Mouse (Mus musculus): ENCODE data around the gene Fam76a. TPM values are rescaled to one million over a fixed set of nuclear protein-coding genes. Genes with fewer than 3 reads are reported as not detected.

The Fam76a gene
- polyA plus RNA-seq, 1 experiment from 2014 or later: 21.7 TPM

DNA sequence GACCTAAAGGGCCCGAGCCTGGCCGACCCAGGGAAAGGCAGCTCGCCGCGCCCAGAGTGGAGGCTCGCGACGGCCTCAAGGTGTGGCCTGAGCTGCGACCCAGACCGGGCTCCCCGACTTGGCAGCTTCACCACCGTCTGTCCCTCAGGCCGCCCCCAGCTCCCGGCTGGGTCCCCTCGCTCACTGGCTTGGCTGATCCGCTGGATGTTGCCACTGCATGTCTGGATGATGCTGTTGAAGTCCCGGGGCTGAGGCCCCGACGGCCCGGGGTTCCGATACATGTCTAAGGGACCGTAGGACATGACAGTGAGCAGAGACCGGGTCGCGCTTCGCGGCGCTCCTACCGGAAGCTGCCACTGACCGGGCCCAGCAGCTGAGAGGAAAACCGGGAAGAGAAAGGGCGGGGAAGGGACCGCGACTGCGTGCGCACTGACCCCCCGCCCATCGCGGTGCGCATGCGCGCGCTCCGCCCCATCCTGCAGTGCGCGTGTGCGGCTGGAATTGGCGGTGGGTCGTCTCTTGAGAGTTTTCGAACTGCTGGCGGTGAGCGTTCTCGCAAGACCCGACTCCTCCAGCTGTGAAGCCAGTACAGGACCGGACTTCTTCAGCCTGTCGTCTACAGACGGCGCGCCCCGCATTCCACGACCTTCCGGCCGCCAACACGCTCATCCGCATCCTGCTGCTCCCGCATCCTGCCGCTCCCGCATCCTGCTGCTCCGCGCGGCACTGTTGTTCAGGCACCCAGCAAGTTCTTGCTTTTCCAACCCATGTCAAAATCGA lies 38.1 kb downstream of the Fam76a start, which contains the start of gene Stx12:
Gene Stx12 (minus strand): TSS at position 446 of the 780 bp plus-strand sequence.
- under 1% methylated on average over 69 of the region's 72 CpGs for WGBS (ENCODE audit: insufficient replicate concordance)
- DNase-seq (peak; percentile 90), ATAC-seq (peak; percentile 96)
- Histone ChIP-seq H3K9ac (replicated peaks) (peak within 1 kb of the TSS; percentile 89), H3K9me3 (ENCODE audit: low read length) (no peaks in the 10 kb centered on the region), H3K27me3 (ENCODE audit: insufficient read depth, low read length) (no peaks in the 10 kb centered on the region), H3K4me1 (ENCODE audit: insufficient read depth) (peaks cover 22% of the 10 kb centered on the region), H3K4me3 (ENCODE audit: low read depth, low read length) (peak within 1 kb of the TSS; percentile 79), H3K27ac (ENCODE audit: low read depth) (peak within 1 kb of the TSS; percentile 95), H3K36me3 (replicated peaks; ENCODE audit: insufficient read depth, low read length) (peaks cover 10% of the 10 kb centered on the region), H3K4me2 (ENCODE audit: low read depth, low read length) (peak within 1 kb of the TSS; percentile 95)
- TF ChIP-seq CTCF (IDR thresholded peaks at IDR 0.05; ENCODE audit: low read depth): no peak; the same call in 1 of the 2 replicates
- no peak for TF ChIP-seq EP300 (IDR thresholded peaks at IDR 0.05; ENCODE audit: low read depth)

GRCm38 (mm10) chr4:132883561-132884063 lies 38.7 kb downstream of the Fam76a start:
- ATAC-seq (peak; percentile 12), DNase-seq (no peak)
- Histone ChIP-seq H3K4me3 (ENCODE audit: low read depth, low read length) (peak overlapping the region; percentile 79), H3K27ac (ENCODE audit: low read depth) (peak overlapping the region; percentile 95), H3K9me3 (ENCODE audit: low read length) (no peaks in the 10 kb centered on the region), H3K4me1 (ENCODE audit: insufficient read depth) (peaks cover 22% of the 10 kb centered on the region), H3K27me3 (ENCODE audit: insufficient read depth, low read length) (no peaks in the 10 kb centered on the region), H3K36me3 (replicated peaks; ENCODE audit: insufficient read depth, low read length) (peaks cover 10% of the 10 kb centered on the region), H3K9ac (replicated peaks) (peak overlapping the region; percentile 89), H3K4me2 (ENCODE audit: low read depth, low read length) (peak overlapping the region; percentile 95)
- 1% methylated on average over 21 of the region's 21 CpGs for WGBS (ENCODE audit: insufficient replicate concordance)
- TF ChIP-seq EP300 (IDR thresholded peaks at IDR 0.05; ENCODE audit: low read depth): no peak
- TF ChIP-seq CTCF (IDR thresholded peaks at IDR 0.05; ENCODE audit: low read depth): no peak

DNA sequence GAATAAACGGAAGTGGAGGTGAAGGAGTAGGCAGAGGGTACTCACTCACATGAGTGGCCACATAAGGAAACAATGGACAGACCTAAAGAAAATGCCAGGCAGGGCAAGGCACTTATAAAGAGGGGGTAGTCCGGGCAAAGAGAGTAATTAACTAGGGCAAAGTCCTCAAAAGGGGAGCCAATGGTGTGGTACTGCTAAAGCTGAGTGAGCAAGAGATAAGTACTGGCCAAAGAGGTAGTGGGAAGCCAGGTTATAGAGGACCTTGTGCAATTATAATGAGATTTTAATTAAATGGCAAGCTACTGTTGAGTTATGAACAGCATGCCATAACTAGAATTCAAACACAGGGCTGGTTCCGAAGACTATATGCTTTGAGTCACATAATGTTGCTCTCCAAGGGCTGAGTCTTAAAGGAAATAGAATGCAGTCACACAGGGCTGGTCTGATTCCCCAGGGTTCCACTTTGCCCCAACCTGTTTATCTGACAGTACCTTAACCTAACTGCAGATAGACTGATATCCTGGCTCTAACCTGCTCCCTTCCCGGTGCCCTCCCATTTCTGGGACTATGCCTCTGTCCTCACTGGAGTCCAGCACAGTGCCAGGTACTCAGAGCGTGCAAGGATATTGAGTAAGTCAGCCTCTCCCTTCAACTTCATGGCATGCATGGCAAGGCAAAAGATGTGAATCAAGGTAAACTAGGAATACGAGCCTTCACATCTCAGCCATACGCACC lies 47.8 kb downstream of the Fam76a start:
- Histone ChIP-seq H3K4me1 (ENCODE audit: insufficient read depth) (peaks cover 6% of the 10 kb centered on the region; the same call in 1 of the 2 replicates), H3K9me3 (ENCODE audit: low read length) (no peaks in the 10 kb centered on the region), H3K9ac (replicated peaks) (no peak overlapping the region), H3K4me2 (ENCODE audit: low read depth, low read length) (no peak overlapping the region), H3K4me3 (ENCODE audit: low read depth, low read length) (no peak overlapping the region), H3K27me3 (ENCODE audit: insufficient read depth, low read length) (no peaks in the 10 kb centered on the region), H3K27ac (ENCODE audit: low read depth) (no peak overlapping the region), H3K36me3 (replicated peaks; ENCODE audit: insufficient read depth, low read length) (peaks cover 17% of the 10 kb centered on the region)
- WGBS (ENCODE audit: insufficient replicate concordance): 81% methylated on average over 7 of the region's 7 CpGs
- TF ChIP-seq EP300 (IDR thresholded peaks at IDR 0.05; ENCODE audit: low read depth) (no peak), CTCF (IDR thresholded peaks at IDR 0.05; ENCODE audit: low read depth) (no peak)
- no peak for ATAC-seq
- no peak for DNase-seq

DNA sequence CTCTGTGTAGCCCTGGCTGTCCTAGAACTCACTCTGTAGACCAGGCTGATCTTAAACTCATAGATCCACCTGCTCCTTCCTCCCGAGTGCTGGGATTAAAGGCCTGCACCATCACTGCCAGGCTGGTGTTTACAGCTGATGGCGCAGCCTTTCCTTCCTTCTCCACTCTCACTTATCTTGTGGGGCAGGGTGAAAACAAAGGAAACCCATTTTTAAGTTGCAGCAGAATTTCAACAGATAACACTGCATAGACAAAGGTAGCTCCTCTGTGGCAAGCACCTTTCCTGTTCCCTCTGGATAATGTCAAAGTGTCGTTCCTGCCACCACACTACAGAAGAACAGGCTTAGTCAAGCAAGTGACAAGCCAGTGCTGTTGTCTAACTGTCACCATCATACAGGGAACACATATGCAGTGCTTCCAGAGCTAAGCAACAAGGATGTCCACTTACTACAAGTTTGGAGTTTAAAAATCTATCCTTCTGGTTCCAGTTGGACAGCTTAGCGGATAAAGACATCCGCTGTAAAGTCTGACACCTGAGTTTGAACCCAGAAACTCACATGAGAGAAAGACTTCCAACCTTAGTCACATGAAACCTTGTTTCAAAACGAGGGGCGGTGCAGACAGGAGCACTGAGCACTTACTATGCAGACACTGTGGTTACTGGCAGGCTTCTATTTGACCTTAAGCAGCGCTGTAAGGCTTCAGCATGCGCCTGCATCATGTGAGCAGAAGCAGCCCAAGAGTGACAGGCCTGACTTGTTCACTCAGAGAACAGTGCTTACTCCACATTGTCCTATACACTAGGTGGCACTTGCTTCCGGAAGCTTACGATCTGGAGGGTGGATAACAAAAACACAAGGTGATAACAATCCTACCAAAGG lies 48.6 kb downstream of the Fam76a start:
- no peak for ATAC-seq
- peaks cover 23% of the 10 kb centered on the region for H3K36me3 ChIP-seq (replicated peaks; ENCODE audit: insufficient read depth, low read length)
- peaks cover 6% of the 10 kb centered on the region; the same call in 1 of the 2 replicates for H3K4me1 ChIP-seq (ENCODE audit: insufficient read depth)
- H3K9me3 ChIP-seq (ENCODE audit: low read length): no peaks in the 10 kb centered on the region
- no peak overlapping the region for H3K4me2 ChIP-seq (ENCODE audit: low read depth, low read length)
- no peak overlapping the region for H3K4me3 ChIP-seq (ENCODE audit: low read depth, low read length)
- TF ChIP-seq CTCF (IDR thresholded peaks at IDR 0.05; ENCODE audit: low read depth): 0 out of 2 replicates have a peak, but pooled peaks have one; percentile 2
- TF ChIP-seq EP300 (IDR thresholded peaks at IDR 0.05; ENCODE audit: low read depth): no peak
- 61% methylated on average over 11 of the region's 11 CpGs for WGBS (ENCODE audit: insufficient replicate concordance)
- no peak overlapping the region for H3K27ac ChIP-seq (ENCODE audit: low read depth)
- DNase-seq: no peak
- no peak overlapping the region for H3K9ac ChIP-seq (replicated peaks)
- no peaks in the 10 kb centered on the region for H3K27me3 ChIP-seq (ENCODE audit: insufficient read depth, low read length)

- no peak overlapping the region for H3K9ac ChIP-seq (replicated peaks)
- WGBS (ENCODE audit: insufficient replicate concordance): 87% methylated on average over 3 of the region's 3 CpGs
- H3K36me3 ChIP-seq (replicated peaks; ENCODE audit: insufficient read depth, low read length): peaks cover 43% of the 10 kb centered on the region
- no peak for TF ChIP-seq CTCF (IDR thresholded peaks at IDR 0.05; ENCODE audit: low read depth)
- H3K27ac ChIP-seq (ENCODE audit: low read depth): no peak overlapping the region
- ATAC-seq (no peak), DNase-seq (no peak)
- H3K27me3 ChIP-seq (ENCODE audit: insufficient read depth, low read length): no peaks in the 10 kb centered on the region
- H3K4me3 ChIP-seq (ENCODE audit: low read depth, low read length): no peak overlapping the region
- no peaks in the 10 kb centered on the region for H3K9me3 ChIP-seq (ENCODE audit: low read length)
- no peak overlapping the region for H3K4me2 ChIP-seq (ENCODE audit: low read depth, low read length)
- H3K4me1 ChIP-seq (ENCODE audit: insufficient read depth): peaks cover 6% of the 10 kb centered on the region; the same call in 1 of the 2 replicates
These were observed 51.2 kb downstream of the Fam76a start for GRCm38 (mm10) chr4:132871116-132871515.

Data from liver, postnatal 0 days (tissue).